In genomic region chr12:40503520-40503919, GRCm38 (mm10) we compare ENCODE assay signal across 28 mouse cellular contexts. TPM values are rescaled to one million over a fixed set of nuclear protein-coding genes. Genes with fewer than 3 reads are reported as not detected.
DNase-seq lines count a peak whose midpoint lies in the region; ATAC-seq and TF ChIP-seq lines count a peak whose summit lies in the region.
"Had no signal": no experiment of that assay in that cellular context is flagged by ENCODE, and none has a peak within 500 bp of the region (broad histone marks: within the 10 kb centered on the region; RNA-seq: fewer than 3 reads in every experiment).

No protein-coding gene starts in this region.

- WGBS in hindbrain, postnatal 0 days = 27% methylated on average over 3 of the region's 3 CpGs
- 55% methylated on average over 3 of the region's 3 CpGs for WGBS in hindbrain, embryonic 14.5 days
- 63% methylated on average over 3 of the region's 3 CpGs for WGBS in midbrain, embryonic 14.5 days
- 52% methylated on average over 3 of the region's 3 CpGs for WGBS in midbrain, embryonic 16.5 days
- 36% methylated on average over 3 of the region's 3 CpGs for WGBS in forebrain, postnatal 0 days

- no peaks in the 10 kb centered on the region for H3K27me3 ChIP-seq in hindbrain, postnatal 0 days (ENCODE audit: insufficient read depth, low read length)
- H3K27me3 ChIP-seq in hindbrain, embryonic 14.5 days (ENCODE audit: control insufficient read depth, insufficient read depth, low read length) = no peaks in the 10 kb centered on the region
- H3K27me3 ChIP-seq in midbrain, embryonic 14.5 days (ENCODE audit: control insufficient read depth, insufficient read depth, low read length) = no peaks in the 10 kb centered on the region
- H3K27me3 ChIP-seq in midbrain, embryonic 16.5 days (ENCODE audit: control insufficient read depth, insufficient read depth, low read depth, low read length) = no peaks in the 10 kb centered on the region
- H3K27me3 ChIP-seq in forebrain, postnatal 0 days (ENCODE audit: insufficient read depth, low read length) = no peaks in the 10 kb centered on the region
- H3K27me3 ChIP-seq: embryonic facial prominence, embryonic 15.5 days; forebrain, embryonic 13.5 days; hindbrain, embryonic 12.5 days; lung, embryonic 15.5 days; neural tube, embryonic 12.5 days; Patski had no signal

- no peaks in the 10 kb centered on the region for H3K36me3 ChIP-seq in hindbrain, postnatal 0 days (ENCODE audit: insufficient read depth, low read length)
- no peaks in the 10 kb centered on the region for H3K36me3 ChIP-seq in hindbrain, embryonic 14.5 days (replicated peaks; ENCODE audit: control insufficient read depth, insufficient read depth)
- no peaks in the 10 kb centered on the region for H3K36me3 ChIP-seq in midbrain, embryonic 14.5 days (ENCODE audit: control insufficient read depth, insufficient read depth, low read length)
- no peaks in the 10 kb centered on the region for H3K36me3 ChIP-seq in midbrain, embryonic 16.5 days (ENCODE audit: control insufficient read depth, insufficient read depth, low read length)
- H3K36me3 ChIP-seq in forebrain, postnatal 0 days (ENCODE audit: insufficient read depth) = no peaks in the 10 kb centered on the region
- H3K36me3 ChIP-seq: embryonic facial prominence, embryonic 15.5 days; hindbrain, embryonic 12.5 days; lung, embryonic 15.5 days; midbrain, embryonic 10.5 days; neural tube, embryonic 12.5 days had no signal

- H3K27ac ChIP-seq in hindbrain, postnatal 0 days = no peak overlapping the region
- H3K27ac ChIP-seq in hindbrain, embryonic 14.5 days = no peak overlapping the region
- H3K27ac ChIP-seq in midbrain, embryonic 14.5 days (replicated peaks; ENCODE audit: low read depth, low read length) = no peak overlapping the region
- no peak overlapping the region for H3K27ac ChIP-seq in midbrain, embryonic 16.5 days (ENCODE audit: low read length)
- no peak overlapping the region for H3K27ac ChIP-seq in forebrain, postnatal 0 days (ENCODE audit: low read depth, low read length)
- H3K27ac ChIP-seq: embryonic facial prominence, embryonic 15.5 days; forebrain, embryonic 13.5 days; hindbrain, embryonic 12.5 days; liver, embryonic 14.5 days; midbrain, embryonic 10.5 days; neural tube, embryonic 12.5 days had no signal

- peaks cover 19% of the 10 kb centered on the region for H3K4me1 ChIP-seq in hindbrain, postnatal 0 days (ENCODE audit: insufficient read depth, low read length)
- peaks cover 25% of the 10 kb centered on the region for H3K4me1 ChIP-seq in hindbrain, embryonic 14.5 days (replicated peaks; ENCODE audit: control insufficient read depth, insufficient read depth, low read length)
- peaks cover 14% of the 10 kb centered on the region for H3K4me1 ChIP-seq in midbrain, embryonic 14.5 days (ENCODE audit: control insufficient read depth, insufficient read depth, low read length)
- H3K4me1 ChIP-seq in midbrain, embryonic 16.5 days (ENCODE audit: control insufficient read depth, insufficient read depth, low read length) = peaks cover 19% of the 10 kb centered on the region
- H3K4me1 ChIP-seq in forebrain, postnatal 0 days (ENCODE audit: insufficient read depth) = no peaks in the 10 kb centered on the region

- H3K9ac ChIP-seq in hindbrain, postnatal 0 days (replicated peaks; ENCODE audit: low read length) = no peak overlapping the region
- no peak overlapping the region for H3K9ac ChIP-seq in hindbrain, embryonic 14.5 days
- no peak overlapping the region for H3K9ac ChIP-seq in midbrain, embryonic 14.5 days (replicated peaks; ENCODE audit: low read length)
- H3K9ac ChIP-seq in midbrain, embryonic 16.5 days (ENCODE audit: low read depth, low read length) = no peak overlapping the region
- no peak overlapping the region for H3K9ac ChIP-seq in forebrain, postnatal 0 days
- H3K9ac ChIP-seq: embryonic facial prominence, embryonic 15.5 days; forebrain, embryonic 13.5 days; hindbrain, embryonic 12.5 days; liver, embryonic 14.5 days; lung, embryonic 15.5 days; neural tube, embryonic 12.5 days had no signal

- H3K9me3 ChIP-seq in hindbrain, postnatal 0 days (ENCODE audit: low read length) = no peaks in the 10 kb centered on the region
- no peaks in the 10 kb centered on the region for H3K9me3 ChIP-seq in hindbrain, embryonic 14.5 days (ENCODE audit: control insufficient read depth, low read length)
- no peaks in the 10 kb centered on the region for H3K9me3 ChIP-seq in midbrain, embryonic 14.5 days (ENCODE audit: control insufficient read depth, low read length)
- H3K9me3 ChIP-seq in midbrain, embryonic 16.5 days (replicated peaks; ENCODE audit: control insufficient read depth, low read length, poor library complexity, severe bottlenecking) = no peaks in the 10 kb centered on the region
- H3K9me3 ChIP-seq in forebrain, postnatal 0 days (ENCODE audit: low read length) = no peaks in the 10 kb centered on the region
- H3K9me3 ChIP-seq: embryonic facial prominence, embryonic 15.5 days; forebrain, embryonic 13.5 days; hindbrain, embryonic 12.5 days; lung, embryonic 15.5 days; midbrain, embryonic 10.5 days; neural tube, embryonic 12.5 days had no signal

- no peak overlapping the region for H3K4me2 ChIP-seq in hindbrain, postnatal 0 days (ENCODE audit: low read depth, low read length)
- no peak overlapping the region for H3K4me2 ChIP-seq in hindbrain, embryonic 14.5 days (replicated peaks)
- H3K4me2 ChIP-seq in midbrain, embryonic 14.5 days (ENCODE audit: low read length) = no peak overlapping the region
- no peak overlapping the region for H3K4me2 ChIP-seq in midbrain, embryonic 16.5 days (ENCODE audit: low read length)
- no peak overlapping the region for H3K4me2 ChIP-seq in forebrain, postnatal 0 days (ENCODE audit: low read depth)
- H3K4me2 ChIP-seq: embryonic facial prominence, embryonic 15.5 days; forebrain, embryonic 13.5 days; heart, embryonic 11.5 days; hindbrain, embryonic 12.5 days; lung, embryonic 15.5 days; neural tube, embryonic 12.5 days had no signal

- no peak overlapping the region for H3K4me3 ChIP-seq in hindbrain, postnatal 0 days (ENCODE audit: low read length)
- no peak overlapping the region for H3K4me3 ChIP-seq in hindbrain, embryonic 14.5 days (replicated peaks; ENCODE audit: low read length)
- no peak overlapping the region for H3K4me3 ChIP-seq in midbrain, embryonic 14.5 days (replicated peaks; ENCODE audit: low read depth, low read length)
- H3K4me3 ChIP-seq in midbrain, embryonic 16.5 days (ENCODE audit: low read depth, low read length) = no peak overlapping the region
- H3K4me3 ChIP-seq in forebrain, postnatal 0 days (ENCODE audit: low read depth, low read length) = no peak overlapping the region
- H3K4me3 ChIP-seq: embryonic facial prominence, embryonic 15.5 days; forebrain, embryonic 13.5 days; hindbrain, embryonic 12.5 days; lung, embryonic 15.5 days; midbrain, embryonic 10.5 days; myocyte; neural tube, embryonic 12.5 days had no signal

- no peak for TF ChIP-seq CTCF in hindbrain, postnatal 0 days (IDR thresholded peaks at IDR 0.05; ENCODE audit: low read depth)
- no peak for TF ChIP-seq CTCF in forebrain, postnatal 0 days (IDR thresholded peaks at IDR 0.05; ENCODE audit: low read depth)

- ATAC-seq in cerebellum, adult (ENCODE audit: insufficient number of reproducible peaks, low FRiP score, low TSS enrichment) = no peak
- no peak for ATAC-seq in hindbrain, postnatal 0 days
- no peak for ATAC-seq in hindbrain, embryonic 14.5 days (ENCODE audit: low FRiP score)
- ATAC-seq in midbrain, embryonic 14.5 days (ENCODE audit: low FRiP score, low TSS enrichment) = no peak
- no peak for ATAC-seq in midbrain, embryonic 16.5 days
- ATAC-seq in forebrain, postnatal 0 days = no peak
- ATAC-seq: forebrain, embryonic 13.5 days; intestine, postnatal 0 days; Patski had no signal

- DNase-seq in cerebellum, adult 9-10 months = peak; percentile 55
- peak; percentile 39 for DNase-seq in hindbrain, postnatal 0 days (ENCODE audit: low spot score)
- DNase-seq in hindbrain, embryonic 14.5 days (ENCODE audit: low spot score) = no peak
- peak; percentile 50 for DNase-seq in midbrain, embryonic 14.5 days
- no peak for DNase-seq in forebrain, postnatal 0 days
- DNase-seq: adrenal gland, postnatal 36 days; gastrocnemius, postnatal 36 days; heart, adult 18-20 months; heart, postnatal 36 days; layer of hippocampus, adult 9-11 months; liver; right cerebral cortex, adult 18-20 months; spleen, adult 18-20 months; thymus, adult 18-20 months; thymus, postnatal 25 days had no signal

RNA-seq across cellular contexts. Expression of gene Dock4, which starts 57.8 kb away (rescaled TPM):
- total RNA-seq in hindbrain, postnatal 0 days (2014; rRNA removed) = 25.9 and 30.7 TPM in 2 replicates
- 16.4 and 16.7 TPM in 2 replicates for polyA plus RNA-seq in hindbrain, postnatal 0 days (2015; fragmentation: Nextera tagmentation; extraction: Ambion mirVana)
- polyA plus RNA-seq in hindbrain, embryonic 14.5 days (2014; fragmentation: Nextera tagmentation; extraction: Ambion mirVana) = 28.1 and 34.1 TPM in 2 replicates
- 30.5 and 34.3 TPM in 2 replicates for polyA plus RNA-seq in midbrain, embryonic 14.5 days (2014; fragmentation: Nextera tagmentation; extraction: Ambion mirVana)
- polyA plus RNA-seq in midbrain, embryonic 16.5 days (2015; fragmentation: Nextera tagmentation; extraction: Ambion mirVana) = 34.8 and 38.7 TPM in 2 replicates
- total RNA-seq in forebrain, postnatal 0 days (2014; rRNA removed) = 27.5 and 30.9 TPM in 2 replicates
- 3.6 and 10.5 TPM in 2 replicates for polyA plus RNA-seq in forebrain, postnatal 0 days (2015; fragmentation: Nextera tagmentation; extraction: Ambion mirVana)

RNA-seq across cellular contexts. Expression of gene Zfp277, which starts 57.8 kb away (rescaled TPM):
- total RNA-seq in hindbrain, postnatal 0 days (2014; rRNA removed) = 21.6 and 24.6 TPM in 2 replicates
- polyA plus RNA-seq in hindbrain, postnatal 0 days (2015; fragmentation: Nextera tagmentation; extraction: Ambion mirVana) = 31.1 and 32.9 TPM in 2 replicates
- 31.8 and 37.4 TPM in 2 replicates for polyA plus RNA-seq in hindbrain, embryonic 14.5 days (2014; fragmentation: Nextera tagmentation; extraction: Ambion mirVana)
- 31.8 and 32.1 TPM in 2 replicates for polyA plus RNA-seq in midbrain, embryonic 14.5 days (2014; fragmentation: Nextera tagmentation; extraction: Ambion mirVana)
- polyA plus RNA-seq in midbrain, embryonic 16.5 days (2015; fragmentation: Nextera tagmentation; extraction: Ambion mirVana) = 30.1 TPM in 2 replicates
- total RNA-seq in forebrain, postnatal 0 days (2014; rRNA removed) = 31.8 and 34.4 TPM in 2 replicates
- polyA plus RNA-seq in forebrain, postnatal 0 days (2015; fragmentation: Nextera tagmentation; extraction: Ambion mirVana) = 30.7 and 31.6 TPM in 2 replicates

Comparison
In these comparisons a context has a peak if more than half of its experiments do, and no peak if none do; other contexts are left out.
1. DNase-seq: peak in cerebellum, adult 9-10 months (single experiment), hindbrain, postnatal 0 days (single experiment) and midbrain, embryonic 14.5 days (single experiment); none in hindbrain, embryonic 14.5 days (single experiment) and forebrain, postnatal 0 days (single experiment).